In genomic region chr6:103558894-103559225, GRCm38 (mm10) we compare ENCODE assay signal across 9 mouse cellular contexts. TPM values are rescaled to one million over a fixed set of nuclear protein-coding genes. Genes with fewer than 3 reads are reported as not detected.
DNase-seq lines count a peak whose midpoint lies in the region; ATAC-seq lines count a peak whose summit lies in the region.
"Had no signal": no experiment of that assay in that cellular context is flagged by ENCODE, and none has a peak within 500 bp of the region (broad histone marks: within the 10 kb centered on the region; RNA-seq: fewer than 3 reads in every experiment).

No protein-coding gene starts in this region.

- H3K4me2 ChIP-seq in midbrain, embryonic 12.5 days (replicated peaks), result no peak overlapping the region

- H3K4me3 ChIP-seq in midbrain, embryonic 12.5 days, result no peak overlapping the region
- H3K4me3 ChIP-seq in midbrain, embryonic 10.5 days, result no peak overlapping the region

- H3K27me3 ChIP-seq in midbrain, embryonic 12.5 days, result no peaks in the 10 kb centered on the region
- H3K27me3 ChIP-seq in midbrain, embryonic 10.5 days (ENCODE audit: low read depth, poor library complexity, severe bottlenecking), result no peaks in the 10 kb centered on the region
- H3K27me3 ChIP-seq: Patski had no signal

- DNase-seq in midbrain, embryonic 10.5 days (ENCODE audit: low spot score), result no peak
- DNase-seq in cerebellum, postnatal 10 days, result peak; percentile 90 to 92
- DNase-seq in left cerebral cortex, adult 11 months (ENCODE audit: low spot score), result peak; percentile 24
- DNase-seq in right cerebral cortex, postnatal 4 days, result peak; percentile 33
- no peak for DNase-seq in ovary, adult 18-20 months (ENCODE audit: low spot score)
- DNase-seq in gastrocnemius, postnatal 25 days, result no peak

- peak overlapping the region; percentile 30 for H3K27ac ChIP-seq in midbrain, embryonic 12.5 days (replicated peaks)
- no peak overlapping the region for H3K27ac ChIP-seq in midbrain, embryonic 10.5 days (replicated peaks)

- 72% methylated on average over 3 of the region's 3 CpGs for WGBS in midbrain, embryonic 12.5 days
- WGBS in midbrain, embryonic 10.5 days, result 88% methylated on average over 3 of the region's 3 CpGs

- no peak overlapping the region for H3K9ac ChIP-seq in midbrain, embryonic 12.5 days (replicated peaks)

- no peaks in the 10 kb centered on the region for H3K9me3 ChIP-seq in midbrain, embryonic 12.5 days
- H3K9me3 ChIP-seq in midbrain, embryonic 10.5 days (replicated peaks), result no peaks in the 10 kb centered on the region

- H3K4me1 ChIP-seq in midbrain, embryonic 12.5 days, result peaks cover 16% of the 10 kb centered on the region; the same call in 1 of the 2 replicates
- H3K4me1 ChIP-seq in midbrain, embryonic 10.5 days, result peaks cover 6% of the 10 kb centered on the region; the same call in 1 of the 2 replicates

- no peaks in the 10 kb centered on the region for H3K36me3 ChIP-seq in midbrain, embryonic 12.5 days
- H3K36me3 ChIP-seq in midbrain, embryonic 10.5 days, result no peaks in the 10 kb centered on the region

- no peak for ATAC-seq in midbrain, embryonic 12.5 days (ENCODE audit: low FRiP score, low read depth)
- no peak for ATAC-seq in granulocyte monocyte progenitor cell, adult 5-6 weeks (replicated peaks; ENCODE audit: poor library complexity, severe bottlenecking)
- ATAC-seq: Patski had no signal

RNA-seq across cellular contexts. Expression of gene Chl1, which starts 48.5 kb away (rescaled TPM):
- polyA plus RNA-seq in midbrain, embryonic 12.5 days (2016; fragmentation: Nextera tagmentation; extraction: Ambion mirVana), result 22.2 and 30.4 TPM in 2 replicates
- polyA plus RNA-seq in midbrain, embryonic 10.5 days (2016; fragmentation: Nextera tagmentation; extraction: Ambion mirVana), result 0.95 and 3.8 TPM in 2 replicates
- total RNA-seq in granulocyte monocyte progenitor cell, adult 5-6 weeks (2014; fragmentation: Nextera tagmentation), result not detected in 2 replicates
- not detected in 2 replicates for total RNA-seq in granulocyte monocyte progenitor cell, adult 5-6 weeks (2017)
- total RNA-seq in gastrocnemius, postnatal 25 days (2021), result under 1 TPM; 0.31 to 0.38 TPM
- polyA plus RNA-seq: Patski had no signal

Comparison
In these comparisons a context has a peak if more than half of its experiments do, and no peak if none do; other contexts are left out.
1. DNase-seq: peak in cerebellum, postnatal 10 days (2 of 2), left cerebral cortex, adult 11 months (single experiment) and right cerebral cortex, postnatal 4 days (single experiment); none in midbrain, embryonic 10.5 days (single experiment), ovary, adult 18-20 months (single experiment) and gastrocnemius, postnatal 25 days (single experiment).